Comparison of ENCODE assay signal across 8 mouse cellular contexts in the genomic region with DNA sequence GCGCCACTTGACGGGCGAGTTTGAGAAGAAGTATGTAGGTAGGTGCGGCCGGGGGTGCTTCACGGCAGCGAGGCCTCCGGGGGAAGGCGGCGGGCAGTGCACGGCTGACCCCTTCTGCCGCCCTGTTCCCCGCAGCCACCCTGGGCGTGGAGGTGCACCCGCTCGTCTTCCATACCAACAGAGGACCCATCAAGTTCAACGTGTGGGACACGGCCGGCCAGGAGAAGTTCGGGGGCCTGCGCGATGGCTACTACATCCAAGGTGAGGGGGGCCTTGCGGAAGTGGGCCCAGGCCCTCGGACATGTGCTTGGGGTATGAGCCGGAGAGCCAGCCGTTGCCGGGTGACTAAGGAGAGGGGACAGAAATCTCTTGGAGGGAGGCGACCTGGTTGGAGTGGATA. TPM values are rescaled to one million over a fixed set of nuclear protein-coding genes. Genes with fewer than 3 reads are reported as not detected.
DNase-seq lines count a peak whose midpoint lies in the region; ATAC-seq and TF ChIP-seq lines count a peak whose summit lies in the region.

No protein-coding gene starts in this region.

- peak overlapping the region; percentile 93 for H3K4me2 ChIP-seq in heart, embryonic 16.5 days (ENCODE audit: low read depth, low read length)
- peak overlapping the region; percentile 90 for H3K4me2 ChIP-seq in limb, embryonic 14.5 days (replicated peaks; ENCODE audit: low read depth, low read length, severe bottlenecking)
- H3K4me2 ChIP-seq in midbrain, embryonic 15.5 days = peak overlapping the region; percentile 73

- peaks cover 3% of the 10 kb centered on the region; the same call in 1 of the 2 replicates for H3K4me1 ChIP-seq in bone marrow macrophage, adult 2 months (ENCODE audit: control insufficient read depth, insufficient read depth, low read length)
- peaks cover 14% of the 10 kb centered on the region for H3K4me1 ChIP-seq in heart, embryonic 16.5 days (ENCODE audit: control insufficient read depth, insufficient read depth, low read length)
- peaks cover 12% of the 10 kb centered on the region for H3K4me1 ChIP-seq in limb, embryonic 14.5 days (ENCODE audit: control insufficient read depth, insufficient read depth, low read length)
- peaks cover 22% of the 10 kb centered on the region for H3K4me1 ChIP-seq in midbrain, embryonic 15.5 days

- peak overlapping the region; percentile 93 for H3K9ac ChIP-seq in heart, embryonic 16.5 days (ENCODE audit: low read length)
- H3K9ac ChIP-seq in limb, embryonic 14.5 days (ENCODE audit: low read depth, low read length, severe bottlenecking) = peak overlapping the region; percentile 97
- peak overlapping the region; percentile 93 for H3K9ac ChIP-seq in midbrain, embryonic 15.5 days

- 0 out of 2 replicates have a peak, but pooled peaks have one; percentile 2 for ATAC-seq in frontal cortex, adult (ENCODE audit: low TSS enrichment)
- ATAC-seq in heart, embryonic 16.5 days (replicated peaks; ENCODE audit: extremely low read depth, insufficient read depth, low FRiP score) = no peak
- ATAC-seq in limb, embryonic 14.5 days (ENCODE audit: low FRiP score, low read depth) = no peak
- ATAC-seq in midbrain, embryonic 15.5 days (replicated peaks) = peak; percentile 16

- no peak for TF ChIP-seq POLR2A in bone marrow macrophage, adult 2 months (IDR thresholded peaks at IDR 0.05; ENCODE audit: borderline replicate concordance, low read depth, low read length)
- TF ChIP-seq POLR2A in limb, embryonic 14.5 days (IDR thresholded peaks at IDR 0.05; ENCODE audit: borderline replicate concordance, extremely low read depth, insufficient read depth, insufficient read length) = no peak

- H3K27ac ChIP-seq in bone marrow macrophage, adult 2 months (ENCODE audit: insufficient read depth, low read depth, low read length) = peak overlapping the region; percentile 95
- peak overlapping the region; percentile 97 for H3K27ac ChIP-seq in heart, embryonic 16.5 days (ENCODE audit: low read length)
- H3K27ac ChIP-seq in limb, embryonic 14.5 days (replicated peaks; ENCODE audit: low read depth, low read length) = peak overlapping the region; percentile 95
- H3K27ac ChIP-seq in midbrain, embryonic 15.5 days = peak overlapping the region; percentile 99

- H3K27me3 ChIP-seq in heart, embryonic 16.5 days (ENCODE audit: control insufficient read depth, insufficient read depth, low read length) = no peaks in the 10 kb centered on the region
- H3K27me3 ChIP-seq in limb, embryonic 14.5 days (ENCODE audit: control insufficient read depth, insufficient read depth, low read length) = no peaks in the 10 kb centered on the region
- no peaks in the 10 kb centered on the region for H3K27me3 ChIP-seq in midbrain, embryonic 15.5 days (replicated peaks)

- no peak for TF ChIP-seq CTCF in bone marrow macrophage, adult 2 months (IDR thresholded peaks at IDR 0.05; ENCODE audit: low read depth, low read length)

- no peak for DNase-seq in frontal cortex, adult 2 months (ENCODE audit: extremely low spot score in 1 of 2, low spot score in 1 of 2)
- peak; percentile 67 for DNase-seq in 416B (ENCODE audit: low read depth)
- DNase-seq in limb, embryonic 14.5 days (ENCODE audit: low spot score) = no peak
- DNase-seq in left cerebral cortex, adult 9 months (ENCODE audit: low spot score in 2 of 2) = no peak

- H3K36me3 ChIP-seq in heart, embryonic 16.5 days (ENCODE audit: control insufficient read depth, insufficient read depth) = peaks cover 7% of the 10 kb centered on the region; the same call in 1 of the 2 replicates
- H3K36me3 ChIP-seq in limb, embryonic 14.5 days (ENCODE audit: control insufficient read depth, insufficient read depth, low read length) = peaks cover 27% of the 10 kb centered on the region
- H3K36me3 ChIP-seq in midbrain, embryonic 15.5 days (replicated peaks) = peaks cover 4% of the 10 kb centered on the region

- WGBS in heart, embryonic 16.5 days = 5% methylated on average over 28 of the region's 28 CpGs
- 8% methylated on average over 28 of the region's 28 CpGs for WGBS in limb, embryonic 14.5 days
- 5% methylated on average over 28 of the region's 28 CpGs for WGBS in midbrain, embryonic 15.5 days

- H3K4me3 ChIP-seq in bone marrow macrophage, adult 2 months (ENCODE audit: insufficient read depth, low read length) = peak overlapping the region; percentile 74
- peak overlapping the region; percentile 77 for H3K4me3 ChIP-seq in heart, embryonic 16.5 days (ENCODE audit: low read length)
- H3K4me3 ChIP-seq in limb, embryonic 14.5 days (replicated peaks; ENCODE audit: low read length) = peak overlapping the region; percentile 87
- peak overlapping the region; percentile 87 for H3K4me3 ChIP-seq in midbrain, embryonic 15.5 days

- no peaks in the 10 kb centered on the region for H3K9me3 ChIP-seq in heart, embryonic 16.5 days (replicated peaks; ENCODE audit: control insufficient read depth, low read length)
- no peaks in the 10 kb centered on the region for H3K9me3 ChIP-seq in limb, embryonic 14.5 days (ENCODE audit: control insufficient read depth, low read length)
- no peaks in the 10 kb centered on the region for H3K9me3 ChIP-seq in midbrain, embryonic 15.5 days

RNA-seq across cellular contexts. Expression of gene Ran, which starts 0.9 kb away (rescaled TPM):
- 132 and 137 TPM in 2 replicates for polyA plus RNA-seq in frontal cortex, adult 2 months (2012; rRNA removed)
- polyA plus RNA-seq in bone marrow macrophage, adult 2 months (2012; ENCODE audit: insufficient read depth, insufficient read length, missing spikeins) = 94.1 and 102 TPM in 2 replicates
- 327 and 358 TPM in 2 replicates for polyA plus RNA-seq in heart, embryonic 16.5 days (2015; fragmentation: Nextera tagmentation; extraction: Ambion mirVana)
- polyA plus RNA-seq in limb, embryonic 14.5 days (2012; rRNA removed) = 223 and 266 TPM in 2 replicates
- 456 and 476 TPM in 2 replicates for polyA plus RNA-seq in limb, embryonic 14.5 days (2014; fragmentation: Nextera tagmentation; extraction: Ambion mirVana)
- polyA plus RNA-seq in midbrain, embryonic 15.5 days (2015; fragmentation: Nextera tagmentation; extraction: Ambion mirVana) = 342 and 346 TPM in 2 replicates

RNA-seq across cellular contexts. Expression of gene Stx2, which starts 12.4 kb away (rescaled TPM):
- polyA plus RNA-seq in frontal cortex, adult 2 months (2012; rRNA removed) = 37.6 and 44.6 TPM in 2 replicates
- polyA plus RNA-seq in bone marrow macrophage, adult 2 months (2012; ENCODE audit: insufficient read depth, insufficient read length, missing spikeins) = 106 and 112 TPM in 2 replicates
- polyA plus RNA-seq in heart, embryonic 16.5 days (2015; fragmentation: Nextera tagmentation; extraction: Ambion mirVana) = 23.0 and 25.1 TPM in 2 replicates
- polyA plus RNA-seq in limb, embryonic 14.5 days (2012; rRNA removed) = 46.2 and 46.8 TPM in 2 replicates
- polyA plus RNA-seq in limb, embryonic 14.5 days (2014; fragmentation: Nextera tagmentation; extraction: Ambion mirVana) = 28.6 and 33.3 TPM in 2 replicates
- polyA plus RNA-seq in midbrain, embryonic 15.5 days (2015; fragmentation: Nextera tagmentation; extraction: Ambion mirVana) = 15.4 and 15.6 TPM in 2 replicates

Comparison
In these comparisons a context has a peak if more than half of its experiments do, and no peak if none do; other contexts are left out.
1. ATAC-seq: peak in frontal cortex, adult (single experiment) and midbrain, embryonic 15.5 days (single experiment); none in heart, embryonic 16.5 days (single experiment) and limb, embryonic 14.5 days (single experiment).
2. Peak in every context shown above with its lines, with median percentiles within 50 percentile points of each other: H3K27ac ChIP-seq, H3K4me3 ChIP-seq, H3K4me2 ChIP-seq and H3K9ac ChIP-seq.